Mouse (Mus musculus): ENCODE measurements at regions not wholly inside any gene's neighbourhood (a gene's known extent, or its start where the extent isn't known, plus 50 kb on each side); places are given as distances from the start of the nearest gene placed in this dataset.

DNA sequence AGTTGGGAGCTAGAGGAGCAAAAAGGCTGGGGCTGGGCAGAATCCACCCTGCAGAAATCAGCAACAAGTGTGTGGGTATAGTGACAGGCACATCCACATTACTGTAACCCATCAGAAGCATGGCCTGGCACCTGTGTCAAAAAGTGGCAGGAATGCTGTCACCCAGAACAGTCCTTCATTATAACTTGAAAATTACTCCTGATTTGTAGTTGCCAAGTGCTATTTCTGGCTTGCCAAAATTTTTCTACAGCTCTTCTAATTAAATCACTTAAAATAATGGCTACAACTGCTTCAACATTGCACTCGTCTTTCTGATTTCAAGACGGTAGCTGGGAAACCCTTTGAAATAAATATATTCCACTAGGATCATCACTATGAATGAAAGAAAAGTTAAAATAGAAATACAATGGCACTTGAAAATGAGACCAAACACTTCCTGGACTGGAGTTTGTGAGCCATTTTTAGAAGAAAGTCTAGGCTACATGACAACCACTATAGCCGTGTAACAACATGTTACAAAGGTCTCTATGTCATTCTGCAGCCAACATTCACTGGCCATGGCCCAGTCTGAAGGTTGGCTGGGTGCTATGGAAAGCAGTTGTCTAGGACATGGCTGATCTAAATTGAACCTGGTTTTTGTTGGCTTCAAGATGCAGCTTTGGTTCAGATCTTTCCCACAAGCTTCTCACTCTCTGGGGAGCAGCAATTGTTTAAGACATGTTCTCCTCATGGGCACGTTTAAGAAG lies 190.6 kb upstream of the Tapt1 start:
- in situ Hi-C loops (cut with MboI, MseI) = no loop called here

DNA sequence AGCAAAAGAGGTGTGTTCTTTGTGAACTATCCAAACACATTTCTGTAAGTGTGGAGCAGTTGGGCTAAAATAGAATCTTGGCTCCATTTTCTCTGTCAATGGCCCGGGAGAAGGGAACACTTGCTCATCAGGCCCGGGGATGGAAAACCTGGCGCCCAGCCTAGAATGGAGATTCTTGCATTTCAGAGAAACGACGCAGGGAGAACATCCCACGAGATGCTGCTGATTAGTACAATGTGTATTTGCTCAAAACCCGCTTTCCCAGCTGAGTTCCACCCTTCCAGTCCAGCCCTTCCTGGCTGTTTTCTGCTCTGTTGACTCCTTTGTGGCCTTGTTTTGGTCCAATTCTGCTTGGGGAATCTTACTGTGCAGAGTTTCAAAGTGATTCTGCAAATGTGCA lies 188.0 kb upstream of the Tapt1 start:
- in situ Hi-C loops (cut with MboI, MseI) = no loop called here

DNA sequence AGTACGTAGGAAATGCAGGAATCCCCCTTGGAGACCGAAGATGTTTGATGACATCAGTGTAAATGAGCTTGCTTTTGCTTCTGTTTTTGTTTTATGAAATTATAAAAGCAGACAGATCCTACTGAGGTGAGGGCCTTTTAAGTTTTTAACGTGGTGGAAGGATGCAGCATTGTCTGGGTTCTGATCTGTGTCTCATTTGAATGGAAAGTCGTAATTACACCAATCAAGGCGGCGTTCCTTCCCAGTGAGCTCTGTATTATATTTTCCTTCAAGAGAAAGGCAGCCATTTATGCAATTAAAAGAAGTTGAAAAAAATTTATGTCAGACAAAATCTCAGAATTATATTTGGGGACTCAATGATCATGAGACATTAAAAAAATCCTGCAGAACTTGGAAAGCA lies 176.9 kb upstream of the Tapt1 start:
- in situ Hi-C loops (cut with MboI, MseI) = no loop called here

DNA sequence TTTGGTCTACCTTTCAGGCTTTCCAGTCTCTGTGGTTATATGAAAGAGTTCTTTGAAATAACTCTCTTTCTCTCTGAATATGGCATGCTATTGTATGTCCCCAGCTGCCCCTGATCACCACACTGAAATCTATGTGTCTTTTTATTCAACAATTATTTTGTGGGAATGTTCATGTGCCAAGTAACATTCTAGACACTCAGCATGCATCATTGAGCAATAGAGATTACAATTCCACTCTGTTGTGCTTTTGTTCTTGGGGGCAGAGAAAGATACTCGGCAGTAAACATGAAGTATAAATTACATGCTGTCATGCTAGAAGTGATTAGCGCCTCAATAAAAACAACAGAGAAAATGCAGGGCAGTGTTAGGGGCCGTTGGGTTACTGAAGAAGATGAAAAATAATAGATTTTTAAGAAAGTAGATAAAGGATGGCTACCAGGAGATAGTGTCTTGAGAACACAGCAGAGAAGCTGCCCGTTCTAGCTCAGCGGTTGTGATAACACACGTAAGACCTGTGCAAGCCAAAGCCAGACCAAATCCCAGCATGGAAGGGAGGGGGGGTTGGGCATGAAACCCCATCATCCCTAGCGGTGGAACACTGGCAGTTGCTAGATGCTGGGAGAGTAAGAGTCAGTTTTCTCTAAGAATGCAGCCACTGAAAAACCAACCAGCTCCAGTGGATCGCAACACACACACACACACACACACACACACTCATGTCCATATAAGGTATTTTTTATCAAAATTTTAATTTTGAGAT lies 174.3 kb upstream of the Tapt1 start:
- in situ Hi-C loops (cut with MboI, MseI) = no loop called here

DNA sequence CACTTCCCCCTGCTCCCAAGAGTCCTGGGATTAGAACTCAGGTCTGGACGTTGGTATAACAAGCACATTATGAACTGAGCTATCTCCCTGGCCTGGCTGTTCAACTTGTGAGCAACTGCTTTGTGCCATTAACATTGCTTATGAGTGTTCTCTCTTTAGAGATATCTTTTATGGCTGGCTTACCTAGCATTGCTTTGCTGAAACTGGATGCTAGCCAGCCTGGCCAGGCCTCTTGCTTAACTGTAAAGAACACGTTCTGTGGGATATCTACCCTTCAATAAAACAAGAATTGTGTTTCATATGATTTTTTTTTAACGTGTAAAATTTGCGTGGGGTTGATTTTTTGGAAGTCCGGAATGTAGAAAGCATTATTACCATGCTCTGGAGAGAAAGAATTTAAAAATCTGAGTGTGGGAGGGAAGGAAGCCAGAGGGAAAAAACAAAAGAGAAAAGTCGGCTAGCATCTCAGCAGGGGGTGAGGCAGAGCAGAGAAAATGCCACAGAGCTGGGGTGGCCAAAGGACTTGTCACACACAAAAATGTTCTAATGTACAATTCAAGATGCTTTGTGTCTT lies 160.9 kb upstream of the Tapt1 start:
- in situ Hi-C loops (cut with MboI, MseI) = no loop called here

DNA sequence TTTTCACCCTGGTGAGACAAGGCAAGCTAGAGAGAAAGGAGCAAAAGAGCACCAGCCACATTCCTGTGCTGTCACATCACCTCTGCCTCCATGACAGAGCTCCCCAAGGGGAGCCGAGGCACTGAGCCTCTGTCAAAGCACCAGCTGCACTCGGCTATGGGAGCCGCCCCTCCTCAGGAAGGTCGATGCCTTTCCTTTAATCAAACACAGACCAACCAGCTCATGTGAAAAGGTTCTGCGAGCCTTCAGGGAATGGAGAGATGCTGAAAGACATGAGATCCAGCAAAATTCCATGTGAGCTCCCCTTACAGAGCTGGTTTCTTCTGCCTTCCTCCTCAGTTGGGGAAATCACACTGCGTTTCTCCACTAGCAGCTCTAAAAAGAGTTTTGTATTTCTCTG lies 159.8 kb upstream of the Tapt1 start:
- in situ Hi-C loops (cut with MboI, MseI) = no loop called here

DNA sequence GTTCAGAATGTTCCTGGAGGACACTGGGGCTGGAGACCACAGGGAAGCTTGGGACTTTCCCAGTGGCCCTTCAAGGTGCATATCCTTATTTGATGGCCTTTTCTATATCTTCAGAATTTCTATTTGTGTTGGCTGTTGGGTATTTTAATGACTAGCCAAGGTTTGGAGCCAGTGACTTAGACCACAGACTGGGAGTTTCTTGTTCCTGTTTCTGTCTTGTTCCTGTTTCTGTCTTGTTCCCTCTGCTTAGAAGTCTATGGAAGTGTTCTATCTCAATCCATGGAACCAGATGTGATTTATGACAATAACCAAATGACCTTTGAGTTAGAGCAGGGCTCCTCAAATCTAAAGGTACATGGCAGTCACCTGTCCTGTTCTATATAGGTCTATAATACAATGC lies 156.6 kb upstream of the Tapt1 start:
- in situ Hi-C loops (cut with MboI, MseI) = no loop called here

DNA sequence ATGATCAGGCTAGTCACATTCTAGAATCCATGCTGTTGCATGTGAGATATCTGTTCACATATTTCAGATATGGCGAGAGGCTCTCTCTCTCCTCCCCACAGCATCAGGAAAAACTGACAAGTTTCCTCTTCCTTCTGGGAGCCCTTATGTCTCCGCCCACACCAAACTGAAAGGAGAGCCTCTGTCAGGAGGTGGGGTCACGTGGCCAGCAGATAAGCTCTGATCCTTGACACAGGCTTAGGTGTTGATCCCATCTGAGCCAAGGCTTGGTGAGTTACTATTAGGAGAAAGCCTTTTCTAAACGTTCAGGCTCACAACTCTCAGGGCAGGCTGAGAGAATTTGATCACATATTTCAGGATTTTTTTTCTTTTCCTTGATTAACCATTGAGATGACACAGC lies 143.6 kb upstream of the Tapt1 start:
- in situ Hi-C loops (cut with MboI, MseI) = no loop called here

DNA sequence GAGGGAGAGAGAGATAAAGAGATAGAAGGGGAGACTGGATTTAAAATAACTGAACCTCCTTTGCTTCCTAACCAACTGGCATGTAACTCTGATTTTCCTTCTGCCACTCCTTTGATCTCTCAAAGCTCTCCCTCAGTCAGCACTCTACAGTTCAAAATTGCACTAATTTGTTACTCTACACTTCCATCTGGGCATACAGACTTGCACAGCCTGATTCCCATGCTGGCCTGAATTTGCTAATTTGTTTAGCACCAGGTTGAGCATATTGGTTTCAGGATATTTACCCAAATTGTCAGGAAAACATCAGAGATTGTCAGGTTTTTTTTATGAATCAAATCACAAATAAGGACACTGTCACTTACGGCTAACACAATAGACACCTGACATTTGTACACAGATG lies 125.9 kb upstream of the Tapt1 start:
- in situ Hi-C loops (cut with MboI, MseI) = no loop called here

DNA sequence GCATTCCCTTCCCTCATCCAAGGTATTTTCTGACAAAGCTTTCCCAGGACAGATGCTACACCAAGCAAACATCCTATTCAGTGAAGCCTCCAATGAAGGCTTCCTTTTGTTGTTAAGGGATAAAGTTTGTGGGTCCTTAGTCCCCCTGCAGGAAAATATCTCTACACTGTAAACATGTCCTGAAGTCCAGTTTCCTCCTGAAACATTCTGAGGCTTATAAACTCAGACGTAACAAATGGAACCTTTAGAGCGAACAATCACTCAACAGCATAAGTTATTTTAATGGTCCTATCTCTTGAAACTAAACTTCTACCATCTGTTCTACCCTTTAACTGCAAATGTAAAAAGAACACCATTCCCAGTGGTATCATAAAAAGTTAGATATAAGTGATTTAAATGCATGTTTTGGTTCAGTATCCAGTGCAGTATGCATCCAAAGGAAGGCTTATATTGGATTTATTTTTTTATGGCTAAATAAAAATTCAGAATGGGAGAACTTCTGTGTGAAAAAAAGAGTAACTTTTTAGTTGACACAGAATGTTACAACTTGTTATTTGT lies 115.1 kb upstream of the Tapt1 start:
- in situ Hi-C loops (cut with MboI, MseI) = no loop called here

DNA sequence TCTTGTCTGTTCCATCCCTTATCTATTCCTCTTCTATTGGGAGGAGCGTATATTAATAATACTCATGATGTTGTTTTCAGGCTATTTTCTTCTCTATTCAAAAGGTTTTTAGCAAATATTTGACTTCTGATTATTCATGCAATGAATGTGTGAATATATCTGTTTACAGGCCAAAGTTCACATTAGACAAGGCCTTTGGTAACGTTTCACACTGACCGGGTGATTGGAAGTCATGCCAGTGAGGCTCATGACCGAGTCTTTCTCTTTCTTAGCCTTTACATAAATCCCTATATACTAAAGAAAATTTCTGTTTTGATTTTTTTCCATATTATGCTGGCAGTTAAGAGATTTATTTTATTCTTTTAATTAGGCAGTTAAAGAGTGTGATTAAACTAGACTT lies 112.2 kb upstream of the Tapt1 start:
- in situ Hi-C loops (cut with MboI, MseI) = no loop called here

DNA sequence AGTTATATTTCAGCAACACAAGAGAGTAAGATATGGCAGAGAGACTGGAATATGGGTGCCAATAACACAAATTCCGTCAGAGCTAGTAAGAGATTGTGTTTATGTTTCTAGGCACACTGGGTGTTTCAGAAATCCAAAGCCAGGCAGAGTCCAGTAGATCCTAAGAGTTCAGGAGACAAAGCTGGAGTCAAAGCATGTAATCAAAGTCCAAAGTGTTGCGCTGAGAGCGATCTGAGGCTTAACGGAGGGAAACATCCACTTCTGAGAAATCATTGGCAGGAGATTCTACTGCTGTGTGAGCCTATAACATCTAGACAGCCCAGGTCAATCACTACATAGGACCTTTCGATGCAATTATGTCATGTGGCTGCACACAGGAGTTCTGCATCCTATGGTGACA lies 109.3 kb upstream of the Tapt1 start:
- in situ Hi-C loops (cut with MboI, MseI) = no loop called here

DNA sequence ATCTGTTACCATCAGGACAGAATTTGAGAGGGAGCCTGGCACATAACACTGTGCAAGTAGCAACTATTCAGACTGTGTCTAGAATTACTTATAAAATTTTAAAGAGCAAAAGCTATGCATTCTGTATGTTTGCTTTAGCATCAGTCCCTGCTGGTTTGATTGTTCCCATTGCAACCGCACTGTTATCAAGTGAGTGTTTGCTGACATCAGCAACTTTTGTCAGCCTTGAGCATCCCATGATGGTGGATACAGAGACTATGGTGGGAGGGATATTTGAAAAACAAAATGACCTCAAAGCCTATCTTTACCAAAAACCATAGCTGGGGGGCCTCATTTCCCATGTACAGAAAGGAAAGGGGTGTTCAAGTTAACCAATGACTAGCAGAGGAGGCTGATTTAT lies 93.2 kb upstream of the Tapt1 start:
- in situ Hi-C loops (cut with MboI, MseI) = no loop called here

DNA sequence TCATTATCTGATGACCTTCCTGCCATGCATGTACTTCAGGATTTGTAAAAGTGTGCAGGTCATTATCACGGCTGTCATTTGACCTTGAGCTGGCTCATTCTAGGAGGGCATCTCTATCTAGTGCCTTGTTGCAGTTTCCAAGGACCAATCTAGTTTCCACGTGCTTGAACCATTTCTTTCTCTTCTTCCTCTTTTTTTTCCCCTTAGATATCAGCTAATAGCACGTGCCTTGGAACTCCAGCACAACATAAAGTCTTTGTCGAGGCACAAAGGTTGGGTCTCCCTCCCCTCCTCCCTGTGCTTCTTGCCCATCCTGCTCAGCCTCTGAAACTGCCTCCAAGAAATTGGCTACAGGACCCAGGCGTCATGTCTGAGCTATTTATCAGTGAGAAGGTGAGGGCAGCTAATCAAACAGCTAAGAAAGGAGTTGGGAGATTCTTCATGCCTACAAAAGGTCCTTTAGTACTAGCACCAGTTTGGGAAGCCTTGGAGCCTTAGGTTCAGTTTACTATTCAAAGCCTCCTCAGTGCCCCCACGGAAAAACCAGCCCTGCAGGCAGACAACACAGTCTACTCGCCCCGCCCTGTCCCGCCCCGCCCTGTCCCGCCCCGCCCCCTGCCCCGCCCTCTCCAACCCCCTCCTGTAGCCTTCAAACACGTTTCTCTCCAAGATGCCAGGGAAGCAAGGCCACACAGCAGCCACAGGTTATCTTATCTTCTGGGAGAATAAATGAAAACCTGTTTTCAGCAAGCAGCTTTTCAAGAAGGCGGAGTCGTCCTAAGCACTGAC lies 80.5 kb upstream of the Tapt1 start:
- in situ Hi-C loops (cut with MboI, MseI) = loop anchor here (5.0 to 10.0 kb wide), 2 partner anchors 525 to 1098 kb away; no protein-coding TSS in a partner anchor

DNA sequence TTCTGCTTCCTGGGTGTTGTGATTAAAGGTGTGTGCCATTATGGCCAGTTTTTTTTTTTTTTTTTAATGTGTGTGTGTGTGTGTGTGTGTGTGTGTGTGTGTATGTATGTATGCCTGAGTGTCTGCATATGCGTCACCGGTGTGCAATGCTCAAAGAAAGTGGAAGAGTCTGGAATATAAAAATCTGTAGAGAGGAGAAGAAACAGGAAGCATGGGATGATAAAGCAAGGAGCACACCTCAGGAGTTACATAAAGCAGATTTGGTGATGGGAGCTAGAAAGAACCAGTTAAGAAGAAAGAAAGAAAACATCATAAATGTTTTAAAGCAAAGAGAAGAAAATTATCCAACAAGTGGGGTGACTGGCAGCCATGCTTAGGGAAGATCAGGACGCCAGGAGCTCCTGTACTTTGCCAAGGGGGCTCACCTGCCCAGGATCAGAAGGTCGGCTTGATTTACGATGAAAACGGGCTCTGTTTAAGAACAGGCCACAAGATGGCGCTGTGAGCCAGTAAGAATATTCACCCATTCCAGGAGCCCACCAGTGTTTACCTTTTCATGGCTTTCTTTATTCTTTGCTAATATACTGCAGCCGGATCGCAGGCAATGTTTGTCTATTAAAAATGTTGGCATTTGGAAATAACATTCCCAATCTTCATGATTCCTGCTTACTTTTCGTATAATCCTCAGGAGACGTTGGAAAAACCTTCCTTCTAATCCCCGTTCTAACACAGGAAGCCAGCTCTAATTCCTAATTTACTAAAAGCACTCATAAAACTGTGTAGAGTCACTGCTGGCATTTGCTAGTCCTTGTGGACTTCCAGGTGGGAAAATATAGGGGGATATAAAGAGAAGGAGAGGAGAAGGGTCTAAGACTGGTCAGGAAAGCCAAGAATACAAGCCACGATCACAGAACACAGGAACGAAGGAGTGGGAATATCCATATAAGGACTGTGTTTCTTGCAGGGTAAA lies 77.7 kb upstream of the Tapt1 start:
- in situ Hi-C loops (cut with MboI, MseI) = loop anchor here (5.0 to 10.0 kb wide), 2 partner anchors 1098 to 1101 kb away; no protein-coding TSS in a partner anchor

DNA sequence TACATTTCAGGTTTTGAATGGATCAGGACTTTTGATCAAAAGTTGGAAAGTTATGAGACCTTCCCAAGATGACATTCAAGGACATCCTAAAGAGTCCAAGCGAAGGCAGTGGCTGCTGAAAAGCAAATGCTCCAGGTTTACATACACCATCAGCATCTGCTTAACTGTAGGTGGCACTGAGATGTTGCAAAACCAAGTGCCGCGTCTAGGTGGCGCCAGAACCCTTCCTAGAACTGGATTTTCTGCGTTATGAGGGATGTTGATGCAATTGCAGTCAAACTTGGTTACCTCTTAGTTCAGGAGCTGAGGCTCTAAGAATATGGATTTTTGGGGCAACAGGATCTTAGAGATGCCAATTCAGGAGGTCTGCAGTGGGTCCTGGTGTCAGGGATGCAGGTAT lies 58.0 kb upstream of the Tapt1 start:
- in situ Hi-C loops (cut with MboI, MseI) = loop anchor here in 1 of 2 experiments (10.0 to 25.0 kb wide), 2 partner anchors 1140 to 1378 kb away; partner anchors contain the start of gene Ncapg

Measured in T-helper 17 cell (primary cell).